Mouse (Mus musculus) gastrocnemius, adult 2 months (tissue): Measurements from ENCODE around the gene Rell1. TPM values are rescaled to one million over a fixed set of nuclear protein-coding genes. Genes with fewer than 3 reads are reported as not detected.

Experiments used
- DNase-seq: peaks from one replicate; pipeline ENCODE4 v3.0.0; 2022
- H3K27ac ChIP-seq: fragments of 200-600 bp; 2 replicates; pipeline ENCODE4 v1.8.1; 2022; ENCODE audit warnings: mild to moderate bottlenecking
- H3K4me3 ChIP-seq: fragments of 200-600 bp; 2 replicates; pipeline ENCODE4 v1.8.1; 2022; ENCODE audit warnings: mild to moderate bottlenecking, moderate library complexity
- CTCF ChIP-seq: fragments of 200-600 bp; IDR thresholded peaks from 2 replicates; pipeline ENCODE4 v1.8.1; 2022; ENCODE audit warnings: antibody characterized with exemption, mild to moderate bottlenecking, moderate library complexity
- intact Hi-C: fragments of 180-260 bp; cut with DNase I; formaldehyde crosslinking; loops from one replicate; pipeline ENCODE4 v1.15.1; 2025
- total RNA-seq, 2 experiments: library from RNA; stranded (reverse); gene quantifications; 2 replicates each; pipeline ENCODE4 v1.2.3; 2021

Gene Rell1
- total RNA-seq, 2 experiments from 2014 or later = 8.0 to 12.5 TPM

DNA sequence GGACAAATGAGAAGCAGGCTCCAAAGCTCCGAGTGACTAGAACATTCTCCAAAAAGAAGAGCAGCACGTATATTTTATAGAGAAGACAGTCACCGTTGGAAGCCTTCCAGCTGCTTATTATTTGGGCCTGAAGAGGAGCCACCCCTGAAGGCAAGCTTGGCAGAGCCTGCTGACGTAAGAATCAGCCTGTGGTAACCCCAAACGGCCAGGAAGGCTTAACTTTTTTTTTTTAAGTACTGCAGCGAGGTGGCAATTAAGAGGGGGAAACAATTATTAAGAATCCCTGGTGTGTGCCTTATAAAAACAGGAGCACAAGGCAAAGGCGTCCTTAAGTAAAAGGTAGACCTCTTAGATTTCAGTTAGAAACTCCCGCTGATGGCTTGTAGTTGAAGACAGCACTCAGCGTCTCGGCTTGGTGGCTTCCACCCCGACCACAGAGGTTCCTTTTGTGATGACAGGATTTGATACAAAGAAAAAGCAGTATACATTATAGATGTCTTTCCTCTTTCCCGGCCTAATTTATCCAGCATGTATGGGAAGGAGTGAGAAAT is 1.0 kb downstream of the Rell1 start:
- DNase-seq = no peak
- TF ChIP-seq CTCF = no peak
- peak overlapping the region; percentile 97 for H3K27ac ChIP-seq
- intact Hi-C loops = loop anchor here (2.0 to 5.0 kb wide), 3 partner anchors 45 to 61 kb away; no protein-coding TSS in a partner anchor
- H3K4me3 ChIP-seq = peak overlapping the region; percentile 91

- TF ChIP-seq CTCF = no peak
- Histone ChIP-seq H3K4me3 (no peak overlapping the region), H3K27ac (no peak overlapping the region)
- no peak for DNase-seq
- intact Hi-C loops = loop anchor here (5.0 kb wide), 2 partner anchors 44 to 56 kb away; no protein-coding TSS in a partner anchor
Observed at GRCm38 (mm10) chr5:63966379-63966778, 2.3 kb downstream of the Rell1 start.

DNA sequence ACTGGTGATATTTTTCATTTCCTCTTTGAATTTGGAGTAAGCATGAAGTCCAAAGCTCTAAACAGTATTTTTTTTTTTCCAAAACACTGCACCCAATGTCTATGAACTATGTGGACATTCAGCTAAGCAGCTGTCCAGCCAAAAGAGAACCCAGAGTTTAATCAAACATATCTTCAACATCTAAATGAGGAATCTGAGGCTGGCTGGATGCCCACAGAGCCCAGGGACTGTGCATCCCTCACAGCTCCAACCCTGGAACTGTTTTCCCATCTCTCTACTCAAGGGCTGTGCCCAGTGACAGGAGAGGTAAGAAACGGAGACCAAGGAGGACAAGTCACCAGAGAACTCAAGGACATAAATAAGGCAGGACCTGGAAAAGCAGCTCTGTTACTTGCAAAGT is 2.8 kb downstream of the Rell1 start:
- Histone ChIP-seq H3K27ac (no peak overlapping the region), H3K4me3 (no peak overlapping the region)
- DNase-seq = no peak
- intact Hi-C loops = loop anchor here (5.0 kb wide), 2 partner anchors 44 to 56 kb away; no protein-coding TSS in a partner anchor
- TF ChIP-seq CTCF = no peak

- Histone ChIP-seq H3K27ac (no peak overlapping the region), H3K4me3 (no peak overlapping the region)
- intact Hi-C loops = no loop called here
- DNase-seq = no peak
- no peak for TF ChIP-seq CTCF
Observed at GRCm38 (mm10) chr5:63964576-63964975, 4.1 kb downstream of the Rell1 start.

DNA sequence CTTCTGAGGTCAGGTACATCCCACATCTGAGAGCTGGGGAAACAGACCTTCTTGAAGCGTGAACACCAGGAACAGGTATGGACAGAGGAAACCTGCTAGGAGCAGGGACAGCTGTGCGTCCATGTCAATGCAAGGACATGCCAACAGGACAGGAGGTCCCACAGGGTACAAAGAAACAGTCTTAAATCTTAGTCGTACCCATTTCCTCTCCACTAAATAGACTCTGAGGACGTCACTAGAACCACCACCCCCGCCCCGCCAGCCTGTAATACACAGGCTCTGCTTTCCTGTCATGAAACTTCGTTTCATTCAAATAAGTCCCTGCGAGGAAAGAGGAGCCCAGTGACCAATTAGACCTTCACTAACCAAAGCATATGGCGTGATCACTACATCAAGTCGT is 7.0 kb downstream of the Rell1 start:
- no peak overlapping the region for H3K27ac ChIP-seq
- no peak for TF ChIP-seq CTCF
- intact Hi-C loops = no loop called here
- DNase-seq = no peak
- H3K4me3 ChIP-seq = no peak overlapping the region

DNA sequence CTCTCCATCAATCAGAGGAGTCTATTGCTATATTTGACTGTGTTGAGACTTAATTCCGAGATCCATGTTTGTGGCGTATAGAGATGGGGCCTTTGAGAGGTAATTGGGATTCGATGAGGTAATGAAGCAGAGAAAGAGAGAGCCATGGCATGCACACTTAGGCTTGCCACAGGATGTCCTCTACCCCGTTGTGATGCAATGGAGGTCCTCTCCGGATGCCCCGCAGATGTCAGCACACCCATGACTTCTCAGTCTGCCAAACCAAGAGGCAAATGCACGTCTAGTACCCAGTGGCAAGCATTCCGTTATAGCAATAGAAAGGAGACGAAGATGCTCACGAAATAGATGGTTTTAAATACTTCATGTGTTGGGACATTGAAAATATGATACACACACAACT is 8.1 kb downstream of the Rell1 start:
- no peak overlapping the region for H3K4me3 ChIP-seq
- no peak for DNase-seq
- H3K27ac ChIP-seq = no peak overlapping the region
- intact Hi-C loops = no loop called here
- no peak for TF ChIP-seq CTCF

DNA sequence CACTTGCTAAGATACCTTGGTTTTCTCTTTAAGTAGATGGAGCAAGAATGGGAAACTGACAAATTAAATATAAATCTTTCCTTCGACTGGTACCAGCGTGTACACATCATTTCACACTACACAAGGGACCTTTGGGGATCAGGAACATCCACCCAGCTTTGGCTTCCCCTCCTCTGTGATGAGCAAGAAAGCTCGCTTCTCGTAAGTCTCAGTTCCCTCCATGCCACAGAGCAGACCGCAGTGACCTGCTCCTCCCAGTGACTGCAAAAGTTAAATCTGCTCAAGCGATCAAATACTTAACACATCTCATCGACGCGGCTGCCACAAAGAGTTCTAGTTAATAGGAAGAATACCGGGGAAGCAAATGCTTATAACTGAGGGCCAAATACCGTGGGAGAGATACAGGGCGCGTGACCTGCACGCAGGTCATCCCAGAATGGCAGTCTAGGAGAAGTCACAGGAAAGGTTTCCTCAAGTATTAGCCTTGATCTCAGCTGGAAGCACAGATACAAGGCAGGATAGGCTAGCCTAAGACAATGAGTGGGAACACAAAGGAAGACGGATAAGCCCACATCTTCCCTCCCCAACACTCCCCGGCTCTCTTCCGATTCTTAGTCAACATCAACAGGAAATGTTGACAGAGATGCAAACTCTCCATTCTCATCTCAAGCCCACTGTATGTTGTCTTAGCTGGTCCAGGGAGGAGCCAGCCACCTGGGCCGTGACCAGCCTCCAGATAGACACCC is 9.6 kb downstream of the Rell1 start:
- Histone ChIP-seq H3K27ac (no peak overlapping the region; the same call in 1 of the 2 replicates), H3K4me3 (no peak overlapping the region)
- intact Hi-C loops = no loop called here
- TF ChIP-seq CTCF = no peak
- DNase-seq = no peak

DNA sequence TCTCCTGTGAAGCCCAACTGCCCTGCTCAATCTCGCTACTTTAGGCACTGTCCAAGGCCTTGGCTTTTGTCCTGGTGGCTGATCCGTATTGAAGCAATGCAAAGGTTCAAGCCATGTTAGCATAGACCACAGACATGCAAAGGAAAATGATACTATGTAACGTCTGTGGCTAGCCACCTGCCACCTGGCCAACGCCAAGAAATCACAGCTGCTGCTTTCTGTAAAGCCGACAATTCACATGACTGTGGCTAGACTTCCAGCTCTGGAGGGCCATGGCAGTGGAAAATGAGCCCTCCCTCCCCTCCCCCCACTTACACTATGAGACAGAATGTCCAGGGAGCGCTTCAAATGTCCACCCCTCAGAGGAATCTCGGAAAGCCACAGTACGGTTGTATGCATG is 11.1 kb downstream of the Rell1 start:
- TF ChIP-seq CTCF = no peak
- peak; percentile 82 for DNase-seq
- Histone ChIP-seq H3K27ac (peak overlapping the region; percentile 85), H3K4me3 (peak overlapping the region; percentile 45)
- intact Hi-C loops = no loop called here

GRCm38 (mm10) chr5:63956411-63956810 is 12.3 kb downstream of the Rell1 start:
- H3K4me3 ChIP-seq = no peak overlapping the region
- H3K27ac ChIP-seq = peak overlapping the region; percentile 85; the same call in 1 of the 2 replicates
- intact Hi-C loops = no loop called here
- TF ChIP-seq CTCF = no peak
- DNase-seq = no peak

DNA sequence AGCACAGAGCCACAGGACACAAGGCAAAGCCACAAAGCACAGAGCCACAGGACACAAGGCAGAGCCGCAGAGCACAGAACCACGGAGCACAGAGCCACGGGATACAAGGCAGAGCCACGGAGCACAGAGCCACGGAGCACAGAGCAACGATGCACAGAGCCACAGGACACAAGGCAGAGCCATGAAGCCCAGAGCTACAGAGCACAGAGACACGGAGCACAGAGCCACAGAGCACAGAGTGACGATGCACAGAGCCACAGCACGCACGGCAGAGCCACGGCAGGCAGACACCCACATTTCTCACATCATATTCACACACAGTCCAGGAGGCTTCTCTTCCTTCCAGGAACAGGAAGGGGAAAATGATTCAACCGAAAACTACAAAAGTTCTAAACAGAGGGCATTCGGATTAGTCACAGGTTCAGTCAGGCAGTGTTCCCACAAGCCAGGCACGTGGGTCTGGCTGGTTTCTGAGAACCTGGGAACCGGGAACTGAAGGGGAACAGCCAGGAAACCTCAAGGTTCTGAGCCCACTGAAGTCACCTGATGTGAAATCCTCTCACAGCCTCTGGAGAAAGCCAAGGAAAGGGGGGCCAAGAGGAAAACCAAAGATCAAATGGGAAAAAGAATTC is 15.2 kb downstream of the Rell1 start:
- no peak for TF ChIP-seq CTCF
- H3K4me3 ChIP-seq = no peak overlapping the region
- no peak for DNase-seq
- intact Hi-C loops = no loop called here
- H3K27ac ChIP-seq = peak overlapping the region; percentile 31

DNA sequence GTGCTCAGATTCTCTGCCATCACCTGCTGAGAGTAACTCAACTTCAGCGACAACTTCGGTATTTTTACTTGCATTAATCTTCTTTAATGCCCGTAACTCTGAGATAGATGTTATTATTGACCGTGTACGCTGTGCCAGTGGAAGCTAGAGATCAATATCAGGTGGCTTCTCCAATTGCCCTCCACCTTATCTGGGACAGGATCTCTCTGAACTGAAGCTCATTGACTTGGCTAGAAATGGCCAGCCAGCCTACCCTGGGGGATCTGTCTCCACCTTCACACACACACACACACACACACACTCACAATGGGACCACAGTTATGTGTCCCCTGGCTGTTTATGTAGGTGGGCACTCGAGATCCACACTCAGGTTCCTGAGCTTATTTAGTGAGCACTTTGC is 16.7 kb downstream of the Rell1 start:
- Histone ChIP-seq H3K27ac (peak overlapping the region; percentile 87), H3K4me3 (peak overlapping the region; percentile 64)
- intact Hi-C loops = no loop called here
- TF ChIP-seq CTCF = no peak
- no peak for DNase-seq

- H3K4me3 ChIP-seq = peak overlapping the region; percentile 64
- DNase-seq = peak; percentile 68
- TF ChIP-seq CTCF = peak; percentile 20; the same call in 1 of the 2 replicates
- peak overlapping the region; percentile 87 for H3K27ac ChIP-seq
- intact Hi-C loops = no loop called here
Observed at GRCm38 (mm10) chr5:63951421-63951911, 17.2 kb downstream of the Rell1 start.

DNA sequence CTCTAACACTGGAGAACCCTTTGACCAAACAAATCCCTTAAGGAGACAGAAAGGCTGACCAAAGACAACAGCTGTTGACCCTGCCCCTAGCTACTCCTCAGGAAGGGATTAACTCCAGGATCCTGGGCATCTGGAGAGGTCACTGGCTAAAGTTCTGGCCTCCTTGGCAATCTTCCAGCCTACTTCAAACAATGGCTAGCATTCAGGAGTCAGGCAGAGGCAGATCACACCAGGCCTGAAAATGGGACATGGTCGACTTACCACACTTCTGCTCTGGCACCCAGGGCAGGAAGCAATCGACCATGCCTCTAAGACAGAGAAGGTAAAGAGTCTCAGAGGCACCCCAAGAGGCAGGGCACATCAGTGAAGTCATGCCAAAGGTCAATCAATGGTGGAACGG is 19.5 kb downstream of the Rell1 start:
- intact Hi-C loops = no loop called here
- TF ChIP-seq CTCF = no peak
- H3K4me3 ChIP-seq = no peak overlapping the region
- no peak for DNase-seq
- H3K27ac ChIP-seq = no peak overlapping the region
